Mouse (Mus musculus) embryonic facial prominence, embryonic 15.5 days (tissue): Measurements from ENCODE around the gene Thbs4. TPM values are rescaled to one million over a fixed set of nuclear protein-coding genes. Genes with fewer than 3 reads are reported as not detected.

Experiments
- ATAC-seq: fragments of 200-750 bp; cut with Nextera tagmentation; 2 replicates; pipeline ENCODE4 v1.8.0; 2017; ENCODE audit warnings: low read depth, moderate TSS enrichment; ENCODE audit not compliant: insufficient number of reproducible peaks, low FRiP score, low TSS enrichment
- H3K27ac ChIP-seq: fragments of 300-500 bp; sonication (generic); replicated peaks from 2 replicates; pipeline ENCODE4 v1.5.1; 2015; ENCODE audit warnings: mild to moderate bottlenecking, inconsistent platforms
- H3K27me3 ChIP-seq: fragments of 300-500 bp; sonication (generic); 2 replicates; pipeline ENCODE4 v1.6.1; 2015; ENCODE audit warnings: inconsistent platforms
- H3K36me3 ChIP-seq: fragments of 300-500 bp; sonication (generic); 2 replicates; pipeline ENCODE4 v1.6.1; 2015; ENCODE audit warnings: mild to moderate bottlenecking, inconsistent platforms
- H3K4me1 ChIP-seq: fragments of 300-500 bp; sonication (generic); 2 replicates; pipeline ENCODE4 v1.6.1; 2015; ENCODE audit warnings: inconsistent platforms
- H3K4me2 ChIP-seq: fragments of 300-500 bp; sonication (generic); replicated peaks from 2 replicates; pipeline ENCODE4 v1.6.1; 2015; ENCODE audit warnings: mild to moderate bottlenecking, inconsistent platforms
- H3K4me3 ChIP-seq: fragments of 300-500 bp; sonication (generic); replicated peaks from 2 replicates; pipeline ENCODE4 v1.5.1; 2015; ENCODE audit warnings: mild to moderate bottlenecking, inconsistent platforms
- H3K9ac ChIP-seq: fragments of 300-500 bp; sonication (generic); 2 replicates; pipeline ENCODE4 v1.6.1; 2015; ENCODE audit warnings: inconsistent platforms
- H3K9me3 ChIP-seq: fragments of 300-500 bp; sonication (generic); replicated peaks from 2 replicates; pipeline ENCODE4 v1.6.1; 2016; ENCODE audit warnings: inconsistent platforms
- WGBS: fragments of 180-500 bp; shearing (Covaris S2); methylation state at CpG from one replicate; pipeline ENCODE4 v1.1.7; 2015; 5-methylcytosine and 5-hydroxymethylcytosine counted together
- polyA plus RNA-seq: library from polyadenylated mRNA; unstranded; fragments of >200 nt; fragmentation: Nextera tagmentation; extraction: Ambion mirVana; gene quantifications from 2 replicates; pipeline ENCODE4 v1.2.1, GENCODE M21; 2015

Gene Thbs4
- polyA plus RNA-seq, 1 experiment from 2014 or later, result 30.8 TPM

DNA sequence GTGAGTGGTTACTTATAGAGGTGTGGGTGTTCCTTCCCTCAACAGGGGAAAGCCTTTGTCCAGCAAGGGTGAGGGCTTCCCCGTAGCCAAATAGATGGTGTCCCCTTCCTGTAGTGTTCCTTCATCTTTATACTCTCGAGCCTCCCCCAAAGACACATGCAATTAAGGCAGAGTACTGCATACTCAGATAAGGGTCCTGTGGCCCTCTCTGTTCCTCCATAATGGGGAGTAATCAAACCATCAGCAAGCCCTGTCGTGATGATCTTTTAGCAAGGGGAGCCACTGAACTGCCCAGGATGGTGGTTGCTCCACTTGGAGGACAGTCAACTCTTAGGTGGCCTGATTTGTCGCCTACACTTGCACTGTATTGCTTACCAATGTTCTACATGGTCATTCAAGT is 82.0 kb downstream of the Thbs4 start:
- ATAC-seq, result no peak
- Histone ChIP-seq H3K4me2 (no peak overlapping the region), H3K36me3 (peaks cover 8% of the 10 kb centered on the region), H3K9me3 (no peaks in the 10 kb centered on the region), H3K9ac (no peak overlapping the region), H3K4me3 (no peak overlapping the region), H3K27me3 (no peaks in the 10 kb centered on the region), H3K27ac (no peak overlapping the region), H3K4me1 (no peaks in the 10 kb centered on the region)
- 85% methylated on average over 4 of the region's 4 CpGs for WGBS

DNA sequence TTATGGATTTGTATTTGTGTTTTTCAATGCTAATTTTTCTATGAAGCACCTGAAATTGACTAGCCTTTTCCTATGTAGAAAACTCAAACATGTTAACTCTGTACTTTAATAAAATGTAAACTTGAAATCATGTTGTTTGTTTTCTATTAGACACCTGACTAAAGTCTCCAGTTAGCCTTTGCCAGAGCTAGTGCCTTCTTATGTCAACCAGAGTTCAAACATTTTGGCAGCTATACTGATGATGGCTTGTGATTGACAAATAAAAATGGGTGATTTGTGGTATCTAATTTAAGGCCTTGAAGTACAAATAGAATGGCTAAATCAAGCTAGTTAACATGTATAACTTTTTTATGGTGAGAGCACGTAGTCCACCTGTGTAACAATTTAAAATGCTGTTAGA is 82.8 kb downstream of the Thbs4 start:
- H3K27me3 ChIP-seq, result no peaks in the 10 kb centered on the region
- no peak overlapping the region for H3K9ac ChIP-seq
- no peak overlapping the region for H3K4me2 ChIP-seq
- H3K4me3 ChIP-seq, result no peak overlapping the region
- H3K27ac ChIP-seq, result no peak overlapping the region
- peaks cover 8% of the 10 kb centered on the region for H3K36me3 ChIP-seq
- no peak for ATAC-seq
- no peaks in the 10 kb centered on the region for H3K9me3 ChIP-seq
- H3K4me1 ChIP-seq, result no peaks in the 10 kb centered on the region
- 96% methylated on average over 1 of the region's 1 CpGs for WGBS

GRCm38 (mm10) chr13:92710361-92710760 is 84.3 kb downstream of the Thbs4 start:
- H3K4me2 ChIP-seq, result no peak overlapping the region
- H3K9me3 ChIP-seq, result no peaks in the 10 kb centered on the region
- no peaks in the 10 kb centered on the region for H3K27me3 ChIP-seq
- H3K4me3 ChIP-seq, result no peak overlapping the region
- H3K27ac ChIP-seq, result no peak overlapping the region
- H3K9ac ChIP-seq, result no peak overlapping the region
- H3K4me1 ChIP-seq, result no peaks in the 10 kb centered on the region
- no peak for ATAC-seq
- WGBS, result 65% methylated on average over 1 of the region's 1 CpGs
- H3K36me3 ChIP-seq, result peaks cover 19% of the 10 kb centered on the region

- no peak for ATAC-seq
These were observed 85.1 kb downstream of the Thbs4 start for GRCm38 (mm10) chr13:92709535-92709934.

DNA sequence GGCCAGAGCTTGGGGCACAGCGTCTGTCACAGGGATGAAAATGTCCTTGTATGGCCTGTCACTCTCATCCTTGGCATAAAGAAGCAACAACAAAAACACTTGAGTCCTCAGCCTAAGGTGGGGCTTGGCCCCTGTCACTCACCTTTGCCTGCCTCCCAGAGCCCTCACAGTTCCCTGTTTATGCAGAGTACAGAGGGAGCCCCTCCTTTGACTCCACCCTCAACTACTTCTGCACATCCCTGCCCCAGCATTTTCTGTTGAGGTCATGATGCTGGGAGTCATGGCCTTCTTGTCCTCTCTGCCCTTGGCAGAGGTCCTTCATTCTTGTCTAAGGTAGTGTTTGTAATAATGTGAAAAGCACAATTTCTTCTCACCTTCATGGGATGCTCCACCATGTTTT is 86.2 kb downstream of the Thbs4 start:
- Histone ChIP-seq H3K4me2 (no peak overlapping the region), H3K4me3 (no peak overlapping the region), H3K36me3 (peaks cover 19% of the 10 kb centered on the region), H3K9ac (no peak overlapping the region), H3K27me3 (no peaks in the 10 kb centered on the region), H3K27ac (no peak overlapping the region), H3K9me3 (no peaks in the 10 kb centered on the region), H3K4me1 (no peaks in the 10 kb centered on the region)
- ATAC-seq, result no peak
- 59% methylated on average over 1 of the region's 1 CpGs for WGBS

More at GRCm38 (mm10) chr13:92709535-92709934, 85.1 kb downstream of the Thbs4 start:
- Histone ChIP-seq H3K9me3 (no peaks in the 10 kb centered on the region), H3K27ac (no peak overlapping the region), H3K9ac (no peak overlapping the region), H3K4me1 (no peaks in the 10 kb centered on the region), H3K36me3 (peaks cover 19% of the 10 kb centered on the region), H3K4me2 (no peak overlapping the region), H3K4me3 (no peak overlapping the region), H3K27me3 (no peaks in the 10 kb centered on the region)
- 49% methylated on average over 3 of the region's 3 CpGs for WGBS

- 69% methylated on average over 2 of the region's 2 CpGs for WGBS
These were observed 86.7 kb downstream of the Thbs4 start for GRCm38 (mm10) chr13:92707941-92708340.

DNA sequence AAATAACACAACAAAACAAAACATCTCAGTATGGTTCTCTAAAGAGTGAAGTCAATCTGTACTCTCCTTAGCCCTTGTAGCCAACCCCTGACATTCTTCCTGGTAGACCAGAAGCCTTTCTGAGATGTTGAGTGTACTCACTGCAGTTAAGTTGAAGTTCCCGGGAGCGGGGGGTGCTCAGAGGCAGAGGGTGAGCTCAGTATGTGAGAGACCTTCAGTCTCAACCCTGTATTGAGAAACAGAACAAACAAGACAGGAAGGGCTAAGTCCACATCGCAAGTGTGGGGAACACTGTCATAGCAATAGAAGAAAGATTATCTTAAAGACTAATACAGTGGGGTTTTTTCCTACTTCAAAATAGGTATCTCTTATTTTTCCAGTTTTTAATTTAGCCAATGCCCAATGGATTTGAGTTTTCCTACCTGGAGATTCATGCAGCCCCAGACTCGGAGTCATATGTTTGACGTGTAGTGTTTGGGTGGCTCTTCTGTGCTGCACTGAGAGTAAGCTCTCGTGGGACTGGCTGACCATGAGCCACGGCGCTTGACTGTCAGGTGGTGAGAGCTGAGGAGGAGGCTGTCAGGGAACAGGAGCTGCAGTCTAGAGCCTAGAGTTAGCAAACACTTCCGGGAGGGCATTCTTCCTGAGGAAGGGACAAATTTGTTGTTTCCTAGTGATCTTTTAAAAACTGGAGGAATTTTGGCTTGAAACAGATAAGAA is 88.1 kb downstream of the Thbs4 start:
- 89% methylated on average over 9 of the region's 9 CpGs for WGBS
- H3K4me2 ChIP-seq, result no peak overlapping the region
- no peak for ATAC-seq
- H3K4me3 ChIP-seq, result no peak overlapping the region
- H3K27ac ChIP-seq, result no peak overlapping the region
- H3K27me3 ChIP-seq, result no peaks in the 10 kb centered on the region
- H3K9ac ChIP-seq, result no peak overlapping the region
- H3K4me1 ChIP-seq, result no peaks in the 10 kb centered on the region
- H3K36me3 ChIP-seq, result peaks cover 23% of the 10 kb centered on the region
- H3K9me3 ChIP-seq, result no peaks in the 10 kb centered on the region

More at GRCm38 (mm10) chr13:92707941-92708340, 86.7 kb downstream of the Thbs4 start:
- Histone ChIP-seq H3K27ac (no peak overlapping the region), H3K9me3 (no peaks in the 10 kb centered on the region), H3K36me3 (peaks cover 19% of the 10 kb centered on the region), H3K27me3 (no peaks in the 10 kb centered on the region), H3K9ac (no peak overlapping the region), H3K4me1 (no peaks in the 10 kb centered on the region), H3K4me2 (no peak overlapping the region), H3K4me3 (no peak overlapping the region)
- no peak for ATAC-seq

GRCm38 (mm10) chr13:92705016-92705535 is 89.5 kb downstream of the Thbs4 start:
- Histone ChIP-seq H3K27me3 (no peaks in the 10 kb centered on the region), H3K4me3 (no peak overlapping the region), H3K27ac (no peak overlapping the region), H3K4me1 (no peaks in the 10 kb centered on the region), H3K4me2 (no peak overlapping the region), H3K9ac (no peak overlapping the region), H3K9me3 (no peaks in the 10 kb centered on the region), H3K36me3 (peaks cover 25% of the 10 kb centered on the region)
- 90% methylated on average over 7 of the region's 7 CpGs for WGBS
- no peak for ATAC-seq

GRCm38 (mm10) chr13:92704189-92704588 is 90.4 kb downstream of the Thbs4 start:
- no peaks in the 10 kb centered on the region for H3K9me3 ChIP-seq
- H3K4me1 ChIP-seq, result no peaks in the 10 kb centered on the region
- H3K36me3 ChIP-seq, result peaks cover 25% of the 10 kb centered on the region
- 66% methylated on average over 7 of the region's 7 CpGs for WGBS
- H3K4me2 ChIP-seq, result no peak overlapping the region
- H3K9ac ChIP-seq, result no peak overlapping the region
- H3K27me3 ChIP-seq, result no peaks in the 10 kb centered on the region
- no peak for ATAC-seq
- H3K27ac ChIP-seq, result no peak overlapping the region
- H3K4me3 ChIP-seq, result no peak overlapping the region

DNA sequence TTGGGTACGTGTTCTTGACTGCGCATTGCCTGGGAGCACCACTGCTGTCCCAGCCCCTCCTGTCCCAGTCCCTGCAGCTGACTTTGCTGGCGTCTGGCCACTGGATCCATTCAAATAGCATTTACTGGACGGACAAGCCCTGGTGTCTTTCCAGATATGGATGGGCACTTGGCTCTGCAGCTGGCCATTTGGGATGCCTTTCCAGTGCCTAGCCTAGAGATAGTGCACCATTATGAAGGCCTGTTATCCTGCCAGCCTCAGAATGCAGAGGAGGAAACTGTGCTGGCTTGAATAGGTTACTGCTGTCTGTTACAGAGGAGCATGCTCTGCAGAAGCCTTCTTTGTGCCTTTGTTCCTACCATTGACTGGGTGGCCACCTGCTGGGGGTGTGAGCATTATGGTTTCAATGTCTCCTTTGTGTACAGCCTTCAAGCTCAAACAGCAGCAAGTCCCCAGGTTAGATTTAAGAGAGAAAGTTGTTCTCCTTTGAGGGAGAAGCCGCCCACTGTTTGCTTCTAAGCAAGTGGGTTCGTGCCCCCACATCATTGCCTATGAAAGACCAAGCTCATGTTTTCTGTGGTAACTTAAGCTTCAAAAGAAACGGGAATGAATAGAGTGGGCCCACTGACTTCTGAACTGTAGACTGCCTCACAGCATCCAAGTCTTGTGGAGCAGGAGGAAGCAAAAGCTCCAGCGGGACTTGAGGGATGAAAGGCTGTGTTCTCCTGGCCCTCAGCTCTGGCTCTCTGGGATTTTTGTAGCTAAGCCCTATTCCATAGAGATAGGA is 91.2 kb downstream of the Thbs4 start:
- ATAC-seq, result no peak
- H3K4me2 ChIP-seq, result no peak overlapping the region
- no peak overlapping the region for H3K4me3 ChIP-seq
- no peaks in the 10 kb centered on the region for H3K9me3 ChIP-seq
- WGBS, result 56% methylated on average over 8 of the region's 8 CpGs
- H3K36me3 ChIP-seq, result peaks cover 22% of the 10 kb centered on the region
- H3K27me3 ChIP-seq, result no peaks in the 10 kb centered on the region
- no peak overlapping the region for H3K9ac ChIP-seq
- no peaks in the 10 kb centered on the region; the same call in 1 of the 2 replicates for H3K4me1 ChIP-seq
- no peak overlapping the region for H3K27ac ChIP-seq

GRCm38 (mm10) chr13:92702035-92702434 is 92.6 kb downstream of the Thbs4 start:
- Histone ChIP-seq H3K36me3 (peaks cover 17% of the 10 kb centered on the region), H3K9ac (no peak overlapping the region), H3K27me3 (no peaks in the 10 kb centered on the region), H3K4me3 (no peak overlapping the region), H3K4me1 (no peaks in the 10 kb centered on the region; the same call in 1 of the 2 replicates), H3K4me2 (no peak overlapping the region), H3K27ac (no peak overlapping the region), H3K9me3 (no peaks in the 10 kb centered on the region)
- WGBS, result 77% methylated on average over 5 of the region's 5 CpGs
- no peak for ATAC-seq
